Mouse (Mus musculus) stomach, embryonic 14.5 days (tissue): ENCODE measurements at regions not wholly inside any gene's neighbourhood (a gene's known extent, or its start where the extent isn't known, plus 50 kb on each side); places are given as distances from the start of the nearest gene placed in this dataset.
"Not testable (repeated sequence)": the region's sequence is repeated elsewhere in the genome, so short reads cannot be mapped to it uniquely, and the experiment has no call there.

ENCODE experiments used
- ATAC-seq: fragments of 200-750 bp; cut with Nextera tagmentation; 2 replicates; pipeline ENCODE4 v1.8.0; 2017; ENCODE audit warnings: low read depth, moderate TSS enrichment; ENCODE audit not compliant: insufficient number of reproducible peaks, insufficient read depth, low FRiP score
- H3K27ac ChIP-seq: fragments of 300-500 bp; sonication (generic); 2 replicates; pipeline ENCODE4 v1.5.1; 2014; ENCODE audit warnings: mild to moderate bottlenecking, low read length, moderate library complexity, mixed read lengths
- H3K27me3 ChIP-seq: fragments of 300-500 bp; sonication (generic); 2 replicates; pipeline ENCODE4 v1.6.1; 2014; ENCODE audit warnings: low read length, control low read depth, mixed read lengths; ENCODE audit not compliant: control insufficient read depth, insufficient read depth
- H3K36me3 ChIP-seq: fragments of 300-500 bp; sonication (generic); 2 replicates; pipeline ENCODE4 v1.6.1; 2014; ENCODE audit warnings: mild to moderate bottlenecking, control low read depth, low read length, moderate library complexity, mixed read lengths; ENCODE audit not compliant: control insufficient read depth, insufficient read depth
- H3K4me1 ChIP-seq: fragments of 300-500 bp; sonication (generic); 2 replicates; pipeline ENCODE4 v1.6.1; 2014; ENCODE audit warnings: low read length, control low read depth, mixed read lengths; ENCODE audit not compliant: control insufficient read depth, insufficient read depth
- H3K4me2 ChIP-seq: fragments of 300-500 bp; sonication (generic); replicated peaks from 2 replicates; pipeline ENCODE4 v1.6.1; 2014; ENCODE audit warnings: low read depth, low read length, control low read depth
- H3K4me3 ChIP-seq: fragments of 300-500 bp; sonication (generic); 2 replicates; pipeline ENCODE4 v1.5.1; 2014; ENCODE audit warnings: low read depth, low read length, control low read depth
- H3K9ac ChIP-seq: fragments of 300-500 bp; sonication (generic); replicated peaks from 2 replicates; pipeline ENCODE4 v1.6.1; 2014; ENCODE audit warnings: low read depth, mild to moderate bottlenecking, control low read depth, low read length, moderate library complexity, mixed read lengths
- H3K9me3 ChIP-seq: fragments of 300-500 bp; sonication (generic); 2 replicates; pipeline ENCODE4 v1.6.1; 2016; ENCODE audit warnings: low read depth, low read length, control low read depth; ENCODE audit not compliant: control insufficient read depth
- WGBS: fragments of 180-500 bp; shearing (Covaris S2); extraction: QIAGEN DNeasy Blood & Tissue Kit; methylation state at CpG from one replicate; pipeline ENCODE4 v1.1.7; 2014; 5-methylcytosine and 5-hydroxymethylcytosine counted together

DNA sequence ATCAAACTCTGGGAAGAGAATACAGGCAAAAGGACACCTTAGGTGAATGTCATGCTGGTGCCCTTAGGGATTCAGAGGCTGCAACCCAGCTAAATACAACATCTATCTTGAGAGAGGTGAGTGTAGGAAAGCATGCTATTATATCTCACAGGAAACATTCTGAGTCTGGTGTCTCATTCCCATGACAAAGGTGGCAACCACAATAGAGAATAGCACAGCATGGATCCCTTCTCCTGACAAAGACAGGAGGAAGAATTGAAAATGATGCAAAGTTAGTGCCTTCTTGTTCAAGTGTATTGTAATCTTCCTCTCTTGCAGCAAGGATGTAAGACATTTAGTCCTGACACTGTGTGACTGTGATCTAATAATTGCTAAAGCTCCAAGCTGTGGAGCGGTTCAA lies 532.8 kb downstream of the Tfec start:
- Histone ChIP-seq H3K4me1 (no peaks in the 10 kb centered on the region), H3K27me3 (no peaks in the 10 kb centered on the region), H3K36me3 (no peaks in the 10 kb centered on the region), H3K4me2 (no peak overlapping the region), H3K9me3 (no peaks in the 10 kb centered on the region), H3K4me3 (no peak overlapping the region), H3K9ac (no peak overlapping the region), H3K27ac (no peak overlapping the region)
- 97% methylated on average over 1 of the region's 1 CpGs for WGBS
- no peak for ATAC-seq

DNA sequence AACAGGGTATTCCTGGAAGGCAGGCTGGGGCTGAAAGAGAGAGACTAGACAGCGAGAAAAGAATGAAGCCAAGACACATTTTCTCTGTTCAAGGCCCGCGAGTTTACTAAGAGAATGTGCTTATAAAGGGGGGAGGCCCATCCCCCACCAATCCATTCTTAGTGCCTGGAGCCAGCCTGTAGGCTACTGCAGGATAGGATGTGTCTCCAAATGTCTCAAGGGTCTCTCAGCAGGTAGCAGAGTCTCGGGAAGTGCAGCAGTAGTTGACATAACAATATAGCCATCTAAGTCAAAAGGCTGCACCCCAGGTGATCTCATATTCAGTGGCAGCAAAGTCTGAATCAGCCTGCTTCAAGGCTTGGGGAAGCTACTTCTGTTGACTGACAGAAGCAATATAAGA lies 536.2 kb downstream of the Tfec start:
- no peak overlapping the region for H3K4me3 ChIP-seq
- no peak for ATAC-seq
- no peak overlapping the region for H3K9ac ChIP-seq
- no peaks in the 10 kb centered on the region for H3K9me3 ChIP-seq
- no peaks in the 10 kb centered on the region for H3K27me3 ChIP-seq
- no peaks in the 10 kb centered on the region for H3K4me1 ChIP-seq
- no peak overlapping the region for H3K27ac ChIP-seq
- H3K36me3 ChIP-seq: no peaks in the 10 kb centered on the region
- no peak overlapping the region for H3K4me2 ChIP-seq
- 66% methylated on average over 4 of the region's 4 CpGs for WGBS

DNA sequence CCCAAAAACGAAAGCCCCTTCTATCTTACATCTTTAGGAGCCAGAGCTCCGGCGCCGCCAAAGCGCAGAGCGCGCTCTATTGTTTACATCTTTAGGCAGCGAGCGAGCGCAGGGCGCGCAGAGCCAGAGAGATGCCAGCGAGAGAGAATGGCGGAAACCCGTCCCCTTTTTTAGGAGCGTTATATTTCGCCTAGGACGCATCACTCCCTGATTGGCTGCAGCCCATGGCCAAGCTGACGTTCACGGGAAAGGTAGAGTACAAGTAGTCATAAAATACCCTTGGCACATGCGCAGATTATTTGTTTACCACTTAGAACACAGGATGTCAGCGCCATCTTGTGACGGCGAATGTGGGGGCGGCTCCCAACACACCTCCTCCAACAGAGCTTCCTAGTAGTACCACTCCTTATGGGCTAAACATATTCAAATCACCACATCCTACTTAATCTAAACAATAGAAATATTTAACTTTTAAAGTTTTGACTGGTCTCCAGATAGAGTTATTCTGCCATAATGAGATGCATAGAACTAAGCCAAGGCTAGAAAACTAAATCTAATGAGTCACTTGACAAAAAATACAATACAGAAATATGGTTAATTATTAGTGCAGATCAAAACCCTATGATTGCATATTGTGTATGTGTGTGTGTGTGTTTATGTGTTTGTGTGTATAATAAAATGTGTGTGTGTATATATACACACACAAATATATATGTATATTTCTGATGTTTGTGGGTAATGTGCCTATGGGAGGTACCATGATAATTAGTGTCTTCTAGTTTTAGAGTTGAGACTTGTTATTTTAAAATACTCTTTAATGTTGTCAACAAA lies 538.1 kb downstream of the Tfec start:
- not testable (repeated sequence) for H3K4me2 ChIP-seq, H3K9ac ChIP-seq, H3K36me3 ChIP-seq, H3K27me3 ChIP-seq, H3K9me3 ChIP-seq, H3K4me1 ChIP-seq, H3K27ac ChIP-seq
- ATAC-seq: peak; percentile 49; the same call in 1 of the 2 replicates
- H3K4me3 ChIP-seq: peak overlapping the region; percentile 18; the same call in 1 of the 2 replicates
- 33% methylated on average over 7 of the region's 25 CpGs for WGBS

DNA sequence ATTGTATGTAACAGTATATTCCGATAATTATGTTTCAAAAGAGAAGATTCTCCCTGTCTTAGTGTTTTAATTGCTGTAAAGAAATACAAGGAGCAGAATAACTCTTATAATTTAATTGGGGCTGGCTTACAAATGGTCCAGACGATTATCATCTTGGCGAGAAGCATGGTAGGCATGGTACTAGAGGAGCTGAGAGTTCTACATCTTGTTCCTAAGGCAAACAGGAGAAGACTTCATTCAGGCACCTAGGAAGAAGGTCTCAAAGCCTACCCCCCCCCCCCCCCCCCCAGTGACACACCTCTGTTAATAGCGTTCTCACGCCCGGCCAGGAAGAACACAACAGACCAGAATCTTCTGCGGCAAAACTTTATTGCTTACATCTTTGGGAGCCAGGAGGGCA lies 538.8 kb downstream of the Tfec start:
- H3K27me3 ChIP-seq: no peaks in the 10 kb centered on the region
- no peak for ATAC-seq
- no peaks in the 10 kb centered on the region for H3K36me3 ChIP-seq
- H3K27ac ChIP-seq: no peak overlapping the region
- H3K9ac ChIP-seq: no peak overlapping the region
- H3K4me1 ChIP-seq: no peaks in the 10 kb centered on the region
- 56% methylated on average over 7 of the region's 7 CpGs for WGBS
- peak overlapping the region; percentile 28 for H3K4me2 ChIP-seq
- peak overlapping the region; percentile 18; the same call in 1 of the 2 replicates for H3K4me3 ChIP-seq
- H3K9me3 ChIP-seq: no peaks in the 10 kb centered on the region

DNA sequence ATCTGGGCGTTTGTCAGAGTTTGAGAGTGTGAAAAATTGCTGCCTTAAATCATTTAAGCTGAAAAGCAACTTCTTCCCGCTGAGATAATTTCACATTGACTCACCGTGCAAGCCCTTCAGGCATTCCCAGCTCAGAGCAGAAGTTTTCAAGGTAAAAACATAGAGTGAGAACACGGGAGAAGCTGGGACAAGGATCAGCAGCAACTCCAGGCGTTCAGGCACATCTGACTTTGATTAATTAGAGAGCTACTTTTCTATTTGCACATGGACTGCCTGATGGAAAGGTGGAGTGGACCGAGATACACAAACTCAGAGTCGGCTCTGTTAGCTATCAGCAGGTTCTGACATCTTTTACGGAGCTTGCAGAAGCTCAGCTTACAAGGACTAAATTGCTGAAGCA lies 564.6 kb downstream of the Tfec start:
- Histone ChIP-seq H3K4me1 (no peaks in the 10 kb centered on the region), H3K4me2 (no peak overlapping the region), H3K27me3 (no peaks in the 10 kb centered on the region), H3K4me3 (no peak overlapping the region), H3K27ac (no peak overlapping the region), H3K9ac (no peak overlapping the region), H3K36me3 (no peaks in the 10 kb centered on the region), H3K9me3 (no peaks in the 10 kb centered on the region)
- WGBS: 5% methylated on average over 8 of the region's 8 CpGs
- ATAC-seq: no peak; the same call in 1 of the 2 replicates

DNA sequence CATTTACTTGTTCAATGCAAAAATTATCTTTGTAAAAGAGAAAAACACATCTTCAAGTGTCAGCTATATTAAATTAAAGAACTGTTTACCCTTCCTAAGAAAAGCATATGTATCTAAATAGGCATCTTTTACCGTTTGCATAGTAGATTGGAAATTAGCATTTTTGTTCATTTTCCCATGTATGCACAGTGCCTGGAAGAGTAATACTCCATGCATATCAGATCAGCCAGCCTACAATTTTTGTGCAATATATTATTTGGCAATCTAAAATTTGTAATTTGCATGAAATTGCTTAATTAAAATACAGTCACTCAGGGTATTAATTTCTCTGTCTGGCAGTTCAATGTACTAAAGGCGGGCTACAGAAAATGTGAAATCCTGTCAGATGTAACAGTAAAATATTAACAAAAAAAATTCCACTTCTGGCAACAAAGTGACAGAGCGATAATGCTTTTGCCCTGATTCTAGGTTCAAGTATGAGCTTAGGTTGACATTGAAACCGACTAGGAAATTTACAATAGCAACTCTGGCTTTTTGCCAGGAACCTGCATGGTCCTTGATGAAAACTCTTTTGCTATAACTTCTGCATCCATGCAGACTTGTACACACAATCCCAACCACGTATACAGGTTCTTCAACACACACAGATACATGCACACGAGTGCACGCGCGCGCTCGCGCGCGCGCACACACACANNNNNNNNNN lies 583.8 kb downstream of the Tfec start:
- WGBS: 86% methylated on average over 15 of the region's 15 CpGs
- ATAC-seq: no peak
- H3K9ac ChIP-seq: no peak overlapping the region

DNA sequence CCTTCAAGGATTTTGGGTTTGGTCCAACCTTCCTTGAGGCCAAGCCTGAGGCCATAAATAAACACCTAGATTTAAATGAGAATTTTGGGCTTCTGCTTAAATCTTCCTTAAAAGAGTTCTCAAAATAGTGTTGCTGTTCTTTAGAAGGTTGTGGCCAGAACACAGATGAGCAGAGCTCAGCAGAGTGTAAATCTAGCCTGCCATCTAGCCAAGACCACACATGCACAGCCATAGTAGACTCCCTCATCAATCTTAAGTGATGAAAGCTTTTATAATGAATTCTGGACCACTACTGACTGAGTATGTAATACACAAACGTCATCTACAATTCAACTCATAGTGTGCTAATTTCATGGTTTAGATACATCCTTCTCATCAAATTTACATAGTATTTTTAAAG lies 585.3 kb downstream of the Tfec start:
- H3K4me1 ChIP-seq: 0 out of 2 replicates have a peak, but pooled peaks cover 5% of the 10 kb centered on the region
- H3K4me2 ChIP-seq: no peak overlapping the region
- no peak overlapping the region for H3K9ac ChIP-seq
- no peaks in the 10 kb centered on the region for H3K27me3 ChIP-seq
- no peak overlapping the region for H3K4me3 ChIP-seq
- no peaks in the 10 kb centered on the region for H3K9me3 ChIP-seq
- WGBS: 19% methylated on average over 1 of the region's 1 CpGs
- H3K36me3 ChIP-seq: no peaks in the 10 kb centered on the region
- no peak overlapping the region for H3K27ac ChIP-seq
- ATAC-seq: no peak

More for the DNA sequence above, 583.8 kb downstream of the Tfec start:
- H3K27me3 ChIP-seq: no peaks in the 10 kb centered on the region
- H3K4me1 ChIP-seq: 0 out of 2 replicates have a peak, but pooled peaks cover 5% of the 10 kb centered on the region
- no peak overlapping the region for H3K27ac ChIP-seq
- H3K9me3 ChIP-seq: no peaks in the 10 kb centered on the region
- H3K4me2 ChIP-seq: no peak overlapping the region
- no peak overlapping the region for H3K4me3 ChIP-seq
- H3K36me3 ChIP-seq: no peaks in the 10 kb centered on the region

DNA sequence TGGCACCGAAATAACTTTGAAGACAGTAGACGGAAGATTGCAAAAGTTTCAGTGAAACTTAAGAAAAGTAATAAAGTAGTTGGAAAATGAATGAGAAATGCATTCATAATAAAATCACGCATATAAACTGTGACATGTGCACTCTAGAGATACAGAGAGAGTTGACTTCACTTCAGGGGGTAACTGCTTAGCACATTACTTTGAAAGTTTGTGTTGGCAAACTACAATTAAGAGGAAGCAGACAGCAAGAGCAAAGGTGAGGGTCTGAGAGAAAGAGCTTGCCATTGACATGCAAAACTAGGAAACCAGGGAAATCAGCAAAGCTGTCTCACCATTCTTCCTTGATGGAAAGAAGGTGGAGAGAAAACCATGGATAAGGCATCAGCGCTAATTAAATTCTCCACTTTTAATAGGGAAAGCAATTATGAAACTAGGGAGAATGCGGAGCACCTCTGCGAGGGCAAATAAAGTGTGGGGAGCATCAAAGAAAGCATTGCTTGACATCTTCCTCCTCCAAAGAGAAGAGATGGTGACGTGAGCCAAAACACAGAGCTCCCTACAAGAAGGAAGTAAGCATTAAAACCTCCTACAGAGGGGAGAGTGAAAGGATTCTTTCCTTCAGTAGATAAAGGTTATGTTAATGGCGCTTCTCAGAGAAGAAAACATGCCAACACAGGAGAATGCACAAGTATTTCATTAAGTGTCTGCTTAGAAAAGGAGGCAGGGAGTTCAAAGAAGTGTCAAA lies 563.0 kb downstream of the Mdfic start:
- no peak overlapping the region for H3K9ac ChIP-seq
- no peak for ATAC-seq
- H3K4me2 ChIP-seq: no peak overlapping the region

More for the DNA sequence above, 563.0 kb downstream of the Mdfic start:
- H3K27ac ChIP-seq: no peak overlapping the region
- no peaks in the 10 kb centered on the region for H3K27me3 ChIP-seq
- no peak overlapping the region for H3K4me3 ChIP-seq
- H3K9me3 ChIP-seq: no peaks in the 10 kb centered on the region
- H3K36me3 ChIP-seq: no peaks in the 10 kb centered on the region
- WGBS: 61% methylated on average over 8 of the region's 8 CpGs
- H3K4me1 ChIP-seq: no peaks in the 10 kb centered on the region
